ENCODE assay signal across 8 mouse cellular contexts in genomic region chr11:60878675-60879294, GRCm38 (mm10). TPM values are rescaled to one million over a fixed set of nuclear protein-coding genes. Genes with fewer than 3 reads are reported as not detected.
DNase-seq lines count a peak whose midpoint lies in the region; ATAC-seq lines count a peak whose summit lies in the region.

Tmem11 (minus strand) TSS chr11:60879272.

- no peaks in the 10 kb centered on the region for H3K36me3 ChIP-seq in hindbrain, embryonic 16.5 days (ENCODE audit: control insufficient read depth, insufficient read depth, low read length)
- H3K36me3 ChIP-seq in macrophage (ENCODE audit: inconsistent target): no peaks in the 10 kb centered on the region

- DNase-seq in WW6 (ENCODE audit: low read depth, low spot score): peak; percentile 99
- peak; percentile 75 to 93 for DNase-seq in cerebellum, postnatal 4 days (ENCODE audit: low spot score in 2 of 2)
- DNase-seq in gastrocnemius, adult 18-20 months (ENCODE audit: low spot score): peak; percentile 95
- DNase-seq in left cerebral cortex, adult 18-20 months (ENCODE audit: low spot score in 2 of 2): peak; percentile 90 to 98
- DNase-seq in right cerebral cortex, adult 18-20 months: peak; percentile 98
- DNase-seq in urinary bladder, postnatal 10 days (ENCODE audit: low spot score): peak; percentile 76

- H3K4me2 ChIP-seq in hindbrain, embryonic 16.5 days (ENCODE audit: low read length): peak within 1 kb of the TSS; percentile 80

- 0% methylated on average over 57 of the region's 62 CpGs for WGBS in hindbrain, embryonic 16.5 days
- WGBS in macrophage (ENCODE audit: missing documents): under 1% methylated on average over 60 of the region's 62 CpGs

- H3K27me3 ChIP-seq in hindbrain, embryonic 16.5 days (replicated peaks; ENCODE audit: control insufficient read depth, insufficient read depth, low read length): no peaks in the 10 kb centered on the region

- H3K27ac ChIP-seq in hindbrain, embryonic 16.5 days (ENCODE audit: low read depth, low read length): peak within 1 kb of the TSS; percentile 93
- H3K27ac ChIP-seq in macrophage: peak within 1 kb of the TSS; percentile 82

- peaks cover 47% of the 10 kb centered on the region for H3K79me2 ChIP-seq in macrophage (ENCODE audit: inconsistent target)

- H3K4me1 ChIP-seq in hindbrain, embryonic 16.5 days (ENCODE audit: control insufficient read depth, insufficient read depth, low read depth, low read length): peaks cover 16% of the 10 kb centered on the region

- H3K9me3 ChIP-seq in hindbrain, embryonic 16.5 days (ENCODE audit: control insufficient read depth, low read length): no peaks in the 10 kb centered on the region

- H3K4me3 ChIP-seq in hindbrain, embryonic 16.5 days (ENCODE audit: low read length): peak within 1 kb of the TSS; percentile 99
- H3K4me3 ChIP-seq in macrophage (ENCODE audit: inconsistent target): peak within 1 kb of the TSS; percentile 73

- ATAC-seq in hindbrain, embryonic 16.5 days: peak; percentile 100

- H3K9ac ChIP-seq in hindbrain, embryonic 16.5 days (ENCODE audit: low read depth, low read length): peak within 1 kb of the TSS; percentile 96

RNA-seq across cellular contexts. Expression of gene Tmem11, which starts in this region (rescaled TPM):
- total RNA-seq in gastrocnemius, adult 18-20 months (2021): 10 to 100 TPM; 41.0 to 42.9 TPM
- polyA plus RNA-seq in hindbrain, embryonic 16.5 days (2015; fragmentation: Nextera tagmentation; extraction: Ambion mirVana): 58.9 and 62.1 TPM in 2 replicates
- total RNA-seq in left cerebral cortex, adult 18-20 months (2021): 10 to 100 TPM; 28.1 to 29.7 TPM
- 10 to 100 TPM in 11 of 26 experiments, 1 to 10 TPM in 15; 4.6 to 15.0 (median 9.0) TPM for total RNA-seq in macrophage (2018; cell fraction: chromatin; rRNA removed)
- total RNA-seq in macrophage (2018; cell fraction: cytosol; rRNA removed): 10 to 100 TPM; 14.3 to 34.9 (median 24.2) TPM
- 10 to 100 TPM in 18 of 26 experiments, 1 to 10 TPM in 8; 6.1 to 25.8 (median 14.1) TPM for total RNA-seq in macrophage (2018; cell fraction: nucleus; rRNA removed)
- 18.3 to 26.9 TPM (median 20.6 TPM) in 3 replicates for polyA plus RNA-seq in macrophage (2018)

Comparison
In these comparisons a context has a peak if more than half of its experiments do, and no peak if none do; other contexts are left out.
1. Peak in every context shown above with its lines: DNase-seq, ATAC-seq, H3K4me3 ChIP-seq and H3K27ac ChIP-seq.